Comparison of ENCODE assay signal across 8 mouse cellular contexts in the genomic region with DNA sequence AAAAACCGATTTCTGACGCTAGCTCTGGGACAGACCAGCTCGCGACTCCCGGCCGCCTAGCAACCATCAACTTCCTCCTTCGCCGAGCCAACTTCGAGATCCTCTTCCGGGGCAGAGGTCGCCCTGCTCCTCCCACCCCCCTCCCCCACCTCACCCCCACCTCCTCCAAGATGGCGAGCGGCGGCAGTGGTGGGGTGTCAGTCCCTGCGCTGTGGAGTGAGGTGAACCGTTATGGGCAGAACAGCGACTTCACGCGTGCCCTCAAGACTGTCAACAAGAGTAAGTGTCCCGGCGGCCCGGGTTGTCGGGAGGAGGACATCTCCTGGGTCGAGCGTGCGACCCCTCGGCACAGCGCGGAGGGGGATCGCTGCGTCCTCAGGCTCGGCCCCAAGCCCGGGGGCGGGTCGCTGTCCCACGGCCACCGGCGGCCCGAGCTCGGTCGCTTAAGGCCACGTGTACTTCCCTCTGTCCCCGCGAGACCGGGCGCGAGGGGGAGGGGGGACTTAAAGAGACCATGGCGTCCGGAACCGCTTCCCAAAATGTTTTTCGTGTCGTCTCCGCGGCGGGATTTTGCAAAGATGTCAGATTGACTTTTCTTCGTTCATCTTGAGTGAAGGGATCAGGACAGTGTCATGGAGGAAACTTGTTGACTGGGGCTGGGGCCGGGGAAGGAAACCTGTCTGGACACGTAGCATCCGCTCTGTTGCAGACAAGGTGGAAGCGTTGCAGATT. TPM values are rescaled to one million over a fixed set of nuclear protein-coding genes. Genes with fewer than 3 reads are reported as not detected.
DNase-seq lines count a peak whose midpoint lies in the region; ATAC-seq and TF ChIP-seq lines count a peak whose summit lies in the region.

TSS of gene Srp72 (plus strand) at position 130 of the 732 bp plus-strand sequence.

- DNase-seq in NIH3T3 (ENCODE audit: low read depth) = peak; percentile 90
- peak; percentile 85 for DNase-seq in cerebellum, adult 9-11 months
- peak; percentile 80 to 82 for DNase-seq in frontal cortex, postnatal 10 days (ENCODE audit: low spot score in 2 of 2)
- DNase-seq in hindbrain, embryonic 11.5 days (ENCODE audit: low spot score) = peak; percentile 92
- peak; percentile 87 for DNase-seq in layer of hippocampus, adult 9-11 months
- peak; percentile 64 for DNase-seq in ovary, adult 18-20 months (ENCODE audit: low spot score)
- DNase-seq in thymus, adult 2 months = peak; percentile 82

- peak within 1 kb of the TSS; percentile 78 for H3K27ac ChIP-seq in hindbrain, embryonic 11.5 days (ENCODE audit: low read depth, low read length)
- H3K27ac ChIP-seq in lung, embryonic 16.5 days (ENCODE audit: low read length) = peak within 1 kb of the TSS; percentile 95
- peak within 1 kb of the TSS; percentile 39; the same call in 1 of the 2 replicates for H3K27ac ChIP-seq in thymus, adult 2 months (ENCODE audit: control insufficient read depth, insufficient read depth, low read length)

- H3K9ac ChIP-seq in hindbrain, embryonic 11.5 days (ENCODE audit: low read depth, low read length) = peak within 1 kb of the TSS; percentile 81
- H3K9ac ChIP-seq in lung, embryonic 16.5 days (ENCODE audit: low read length) = peak within 1 kb of the TSS; percentile 94

- TF ChIP-seq POLR2A in thymus, adult 2 months (IDR thresholded peaks at IDR 0.05; ENCODE audit: control insufficient read depth, extremely low read depth, insufficient read depth, low read length, poor library complexity) = 0 out of 2 replicates have a peak, but pooled peaks have one; percentile 41

- peak; percentile 94 for ATAC-seq in hindbrain, embryonic 11.5 days (ENCODE audit: low FRiP score)
- peak; percentile 96 for ATAC-seq in lung, embryonic 16.5 days (ENCODE audit: low read depth)

- under 1% methylated on average over 60 of the region's 60 CpGs for WGBS in hindbrain, embryonic 11.5 days
- WGBS in lung, embryonic 16.5 days = under 1% methylated on average over 60 of the region's 60 CpGs
- under 1% methylated on average over 60 of the region's 60 CpGs for WGBS in thymus, adult 2 months

- TF ChIP-seq CTCF in thymus, adult 2 months (IDR thresholded peaks at IDR 0.05; ENCODE audit: borderline replicate concordance, control insufficient read depth, extremely low read depth, insufficient read depth, low read length, poor library complexity) = peak; percentile 37; the same call in 1 of the 2 replicates

- H3K4me2 ChIP-seq in hindbrain, embryonic 11.5 days (replicated peaks; ENCODE audit: low read depth, low read length) = peak within 1 kb of the TSS; percentile 79
- peak within 1 kb of the TSS; percentile 78 for H3K4me2 ChIP-seq in lung, embryonic 16.5 days (ENCODE audit: low read depth, low read length)

- H3K27me3 ChIP-seq in hindbrain, embryonic 11.5 days (ENCODE audit: control insufficient read depth, insufficient read depth, low read length) = no peaks in the 10 kb centered on the region
- no peaks in the 10 kb centered on the region for H3K27me3 ChIP-seq in lung, embryonic 16.5 days (ENCODE audit: control insufficient read depth, insufficient read depth, low read depth, low read length)
- no peaks in the 10 kb centered on the region for H3K27me3 ChIP-seq in thymus, adult 2 months (ENCODE audit: control insufficient read depth, insufficient read depth, low read length)

- H3K36me3 ChIP-seq in hindbrain, embryonic 11.5 days (ENCODE audit: control insufficient read depth, insufficient read depth, low read length) = no peaks in the 10 kb centered on the region
- peaks cover 11% of the 10 kb centered on the region for H3K36me3 ChIP-seq in lung, embryonic 16.5 days (ENCODE audit: control insufficient read depth, insufficient read depth, low read length)
- H3K36me3 ChIP-seq in thymus, adult 2 months (ENCODE audit: control insufficient read depth, insufficient read depth, low read length) = peaks cover 10% of the 10 kb centered on the region

- no peaks in the 10 kb centered on the region for H3K9me3 ChIP-seq in hindbrain, embryonic 11.5 days (ENCODE audit: control insufficient read depth, low read length)
- H3K9me3 ChIP-seq in lung, embryonic 16.5 days (ENCODE audit: control insufficient read depth, low read length) = no peaks in the 10 kb centered on the region

- H3K4me3 ChIP-seq in hindbrain, embryonic 11.5 days (ENCODE audit: low read depth, low read length) = peak within 1 kb of the TSS; percentile 94
- peak within 1 kb of the TSS; percentile 98 for H3K4me3 ChIP-seq in lung, embryonic 16.5 days (ENCODE audit: low read length)
- peak within 1 kb of the TSS; percentile 85 for H3K4me3 ChIP-seq in thymus, adult 2 months (ENCODE audit: control insufficient read depth, insufficient read depth, low read length)

- no peaks in the 10 kb centered on the region for H3K4me1 ChIP-seq in hindbrain, embryonic 11.5 days (replicated peaks; ENCODE audit: control insufficient read depth, insufficient read depth, low read length)
- peaks cover 10% of the 10 kb centered on the region for H3K4me1 ChIP-seq in lung, embryonic 16.5 days (replicated peaks; ENCODE audit: control insufficient read depth, insufficient read depth, low read length)
- H3K4me1 ChIP-seq in thymus, adult 2 months (replicated peaks; ENCODE audit: control insufficient read depth, insufficient read depth, low read length) = peaks cover 2% of the 10 kb centered on the region; the same call in 1 of the 2 replicates

RNA-seq across cellular contexts. Expression of gene Srp72, which starts in this region (rescaled TPM):
- 77.3 and 82.3 TPM in 2 replicates for polyA plus RNA-seq in hindbrain, embryonic 11.5 days (2014; fragmentation: Nextera tagmentation; extraction: Ambion mirVana)
- 92.2 and 98.1 TPM in 2 replicates for polyA plus RNA-seq in lung, embryonic 16.5 days (2015; fragmentation: Nextera tagmentation; extraction: Ambion mirVana)
- 30.4 and 36.2 TPM in 2 replicates for polyA plus RNA-seq in thymus, adult 2 months (2012; rRNA removed)

Comparison
In these comparisons a context has a peak if more than half of its experiments do, and no peak if none do; other contexts are left out.
1. Peak in every context shown above with its lines: DNase-seq, ATAC-seq, H3K4me3 ChIP-seq and H3K27ac ChIP-seq.
2. H3K27ac ChIP-seq: peak in every context shown above with its lines; median percentile 95 in lung, embryonic 16.5 days; 78 in hindbrain, embryonic 11.5 days; 39 in thymus, adult 2 months.